Mouse (Mus musculus) thymus, postnatal 14 days (tissue): ENCODE measurements around the gene Prkag2.
A peak's percentile ranks its signal among the peaks of the same experiment; 100 is the strongest.

Experiments used
- DNase-seq: peaks from one replicate; pipeline ENCODE4 v3.0.0; 2021

Gene Prkag2

DNA sequence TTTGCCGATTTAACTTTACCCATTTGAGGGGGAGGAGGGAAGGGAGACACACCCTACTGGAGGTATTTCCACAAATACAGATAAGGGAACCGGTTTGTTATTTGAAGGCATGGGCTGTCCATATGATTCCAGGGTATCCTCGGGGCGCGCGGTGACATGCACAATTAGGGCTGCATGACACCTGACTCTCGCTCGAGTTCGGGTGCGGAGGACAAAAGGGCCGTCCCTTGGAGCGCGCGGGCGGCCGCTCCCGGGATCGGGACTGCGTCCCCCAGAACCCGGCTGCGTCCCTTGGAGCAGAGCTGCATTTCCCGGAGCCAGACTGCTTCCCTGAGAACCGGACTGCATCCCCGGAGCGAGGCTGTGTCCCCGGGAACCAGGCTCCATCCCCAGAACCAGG, 192.7 kb downstream of the Prkag2 start:
- peak; percentile 65 for DNase-seq

DNA sequence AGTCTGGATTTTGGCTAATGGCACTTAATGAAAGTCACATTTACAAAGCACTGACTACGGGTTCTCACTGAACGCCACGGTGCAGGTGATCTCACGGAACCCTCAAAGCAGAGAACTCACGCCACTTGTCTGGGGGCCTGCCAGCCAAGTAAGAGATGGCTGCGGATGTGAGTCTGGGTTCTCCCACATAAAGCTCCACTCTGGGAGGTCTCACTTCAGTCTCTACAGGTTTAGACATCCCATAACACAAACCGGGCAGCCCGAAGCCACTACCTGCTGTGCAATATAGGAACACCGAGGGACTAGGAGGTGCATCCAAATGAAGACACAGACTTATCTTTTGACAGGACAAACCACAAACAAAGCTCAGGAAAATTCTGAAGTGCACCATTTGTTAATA, 193.6 kb downstream of the Prkag2 start:
- peak; percentile 12 for DNase-seq

DNA sequence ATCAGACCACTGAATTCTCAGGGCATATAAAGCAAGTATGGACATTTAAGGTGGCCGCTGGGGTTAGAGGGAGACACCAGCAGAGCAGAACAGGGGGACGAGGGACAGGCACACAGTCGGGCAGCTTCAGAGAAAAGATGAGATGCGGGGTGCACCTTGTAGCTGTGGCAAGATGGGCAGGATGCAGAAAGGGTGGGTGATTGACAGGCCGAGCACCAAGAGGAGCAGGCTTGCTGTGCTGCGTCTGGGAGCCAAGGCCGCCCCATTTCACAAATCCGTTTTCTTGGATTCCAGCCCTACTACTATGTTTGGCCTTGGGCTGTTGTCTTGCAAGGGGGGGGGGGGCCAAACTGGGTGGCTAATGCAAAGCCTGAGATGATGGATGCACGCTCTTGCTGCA, 195.5 kb downstream of the Prkag2 start:
- DNase-seq: no peak

DNA sequence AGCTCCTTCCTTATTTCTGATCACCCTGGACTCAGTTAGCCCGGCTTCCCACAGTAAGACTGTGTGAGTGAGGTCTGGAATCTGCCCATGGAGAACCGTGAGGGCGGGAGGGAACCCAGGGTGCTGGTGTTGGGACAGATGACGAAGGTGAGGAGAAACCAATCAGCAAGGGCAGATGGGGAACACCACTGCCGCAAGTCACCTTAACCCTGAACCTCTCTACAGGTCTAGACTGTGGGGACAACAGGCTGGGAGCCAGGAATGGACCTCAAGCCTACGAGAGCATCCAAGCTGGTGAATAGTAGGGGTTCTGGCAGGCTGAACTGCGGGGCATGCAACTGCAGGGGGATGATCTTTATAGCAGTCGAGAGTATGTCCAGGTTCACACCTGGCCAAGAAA, 196.0 kb downstream of the Prkag2 start:
- no peak for DNase-seq

DNA sequence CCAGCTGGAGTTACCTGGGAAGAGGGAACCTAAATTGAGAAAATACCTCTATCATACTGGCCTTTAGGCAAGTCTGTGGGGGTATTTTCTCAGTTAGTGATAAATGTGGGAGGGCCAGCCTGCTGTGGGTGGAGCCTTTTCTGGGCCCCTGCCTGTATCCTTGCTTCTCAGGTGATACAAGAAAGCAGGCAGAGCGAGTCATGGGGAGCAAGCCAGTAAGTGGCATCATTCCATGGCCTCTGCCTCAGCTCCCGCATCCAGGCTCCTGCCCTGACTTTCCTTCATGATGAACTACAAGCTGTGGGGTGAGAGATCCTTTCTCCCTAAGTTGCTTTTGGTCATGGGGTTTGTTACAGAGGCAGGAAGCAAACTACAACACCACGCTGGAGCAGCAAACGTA, 196.4 kb downstream of the Prkag2 start:
- no peak for DNase-seq

DNA sequence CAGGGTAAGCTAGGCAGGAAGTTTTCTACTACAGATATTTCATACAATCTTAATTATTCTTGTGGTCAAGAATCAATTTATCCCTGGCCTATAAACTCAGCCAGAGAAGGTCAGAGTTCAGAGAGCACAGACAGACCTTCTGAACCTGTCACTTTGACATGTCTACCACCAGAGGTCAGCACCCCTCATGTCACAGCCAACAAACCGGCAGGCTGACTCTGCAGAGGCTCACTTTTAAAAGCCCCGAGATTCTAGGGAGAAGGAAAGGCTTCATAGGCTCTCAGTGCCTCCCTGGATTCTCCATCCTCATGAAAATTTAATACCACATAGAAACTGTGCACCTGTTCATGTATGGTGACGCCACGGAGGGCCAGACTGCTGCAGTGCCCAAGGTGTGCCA, 197.6 kb downstream of the Prkag2 start:
- DNase-seq: peak; percentile 57

DNA sequence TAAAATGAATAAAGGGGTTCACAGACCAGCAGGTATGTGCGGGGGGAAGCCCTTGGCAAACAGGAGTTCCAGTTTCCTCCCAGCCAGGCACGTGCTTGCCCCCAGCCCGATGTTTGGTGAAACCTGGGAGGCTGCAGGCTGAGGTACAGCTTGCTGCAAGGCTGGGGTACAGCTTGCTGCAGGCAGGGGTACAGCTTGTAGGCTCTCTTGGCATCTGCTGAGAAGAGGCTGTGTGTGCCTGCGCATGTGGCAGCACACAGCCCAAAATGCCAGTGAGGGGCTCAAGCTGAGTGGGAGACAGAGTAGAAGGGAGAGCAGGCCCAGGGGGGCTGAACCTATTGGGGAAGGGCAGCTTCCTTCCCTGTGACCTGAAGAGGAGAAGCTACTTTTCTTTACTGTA, 204.8 kb downstream of the Prkag2 start:
- DNase-seq: no peak

DNA sequence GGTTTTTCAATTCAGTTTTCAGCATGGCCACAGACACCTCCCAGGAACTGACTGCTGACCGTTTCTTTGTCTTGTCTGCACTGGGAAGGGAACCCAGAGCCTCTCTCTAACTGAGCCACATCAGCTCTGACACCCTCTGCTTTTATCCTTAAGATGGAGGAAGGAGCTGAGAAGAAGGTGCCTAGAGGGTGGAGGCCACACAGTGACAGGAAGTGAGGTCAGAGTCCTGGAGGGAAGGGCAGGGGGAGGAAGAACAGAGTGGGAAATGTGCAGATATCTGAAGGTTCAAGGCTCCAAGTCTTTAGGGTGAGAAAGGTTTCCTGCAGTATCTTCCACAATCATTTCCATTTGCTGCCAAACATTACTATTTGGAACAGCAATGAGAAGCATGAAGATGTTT, 205.6 kb downstream of the Prkag2 start:
- DNase-seq: peak; percentile 34

DNA sequence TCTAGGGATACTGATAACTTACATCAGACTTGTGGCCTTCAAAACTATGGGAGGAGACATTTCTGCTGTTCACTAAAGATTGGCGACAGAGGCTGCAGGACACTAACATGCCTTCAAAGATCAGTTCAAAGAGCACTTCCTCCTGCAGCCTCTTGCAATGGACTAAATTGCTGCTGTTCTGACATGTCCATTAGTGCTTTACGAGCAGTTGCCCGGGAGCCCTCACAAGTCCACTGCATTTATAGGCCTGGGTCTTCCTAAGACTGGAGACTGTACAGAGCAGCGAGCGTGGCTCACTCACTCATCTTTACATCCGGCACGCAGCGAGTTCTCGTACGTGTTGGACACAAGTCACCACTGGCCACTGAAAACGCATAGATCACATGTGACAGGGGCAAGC, 208.0 kb downstream of the Prkag2 start:
- no peak for DNase-seq

DNA sequence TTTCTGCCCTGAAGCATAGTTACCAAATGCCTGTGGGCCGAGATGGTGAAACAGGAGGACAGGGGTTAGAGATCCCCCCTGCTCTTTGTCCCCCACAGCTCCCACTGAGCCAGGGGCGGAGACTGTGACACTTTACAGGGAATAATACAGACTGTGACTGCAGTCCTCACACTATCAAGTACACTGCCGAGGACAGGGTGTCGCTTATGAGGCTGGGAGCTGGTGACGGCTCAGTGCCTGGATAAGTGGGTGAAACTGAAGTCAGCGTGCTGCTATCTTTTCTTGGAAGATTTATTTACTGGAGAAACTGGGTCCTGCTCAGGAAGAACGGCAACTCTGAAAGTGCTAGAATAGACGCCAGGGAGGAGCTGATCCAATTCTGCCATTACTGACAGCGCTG, 210.6 kb downstream of the Prkag2 start:
- no peak for DNase-seq

DNA sequence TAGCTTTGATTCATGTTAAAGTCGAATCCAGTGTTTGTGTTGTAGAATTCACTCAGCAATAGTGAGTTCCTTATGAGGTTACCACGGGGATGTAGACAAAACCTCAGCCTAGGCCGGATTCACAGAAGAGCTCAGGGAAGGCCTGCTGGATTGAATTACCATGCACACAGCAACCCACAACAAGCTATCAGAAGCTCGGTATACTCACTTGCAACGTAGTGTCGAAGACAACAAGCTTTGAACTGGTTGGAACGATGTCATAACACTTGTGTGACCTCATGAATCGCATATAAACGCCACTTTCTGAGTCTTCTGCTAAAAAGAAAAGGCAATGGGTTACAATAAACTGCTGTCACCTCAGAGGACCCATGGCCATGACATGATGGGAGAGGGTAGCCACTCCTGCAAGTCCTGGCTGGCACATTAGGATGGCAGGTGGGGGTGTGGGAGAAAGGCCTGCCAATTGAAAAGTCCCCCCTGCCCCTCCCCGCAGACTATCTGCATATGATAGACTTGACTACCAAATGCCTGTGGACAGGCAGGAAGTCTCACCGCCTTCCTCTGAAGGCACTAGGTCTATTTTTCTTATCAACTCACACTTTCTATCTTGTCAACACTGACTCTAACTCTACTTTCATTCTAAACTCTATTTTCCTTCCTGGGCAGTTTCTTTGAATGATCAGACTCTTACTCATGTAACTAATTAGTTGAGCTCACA, 211.4 kb downstream of the Prkag2 start:
- DNase-seq: no peak

DNA sequence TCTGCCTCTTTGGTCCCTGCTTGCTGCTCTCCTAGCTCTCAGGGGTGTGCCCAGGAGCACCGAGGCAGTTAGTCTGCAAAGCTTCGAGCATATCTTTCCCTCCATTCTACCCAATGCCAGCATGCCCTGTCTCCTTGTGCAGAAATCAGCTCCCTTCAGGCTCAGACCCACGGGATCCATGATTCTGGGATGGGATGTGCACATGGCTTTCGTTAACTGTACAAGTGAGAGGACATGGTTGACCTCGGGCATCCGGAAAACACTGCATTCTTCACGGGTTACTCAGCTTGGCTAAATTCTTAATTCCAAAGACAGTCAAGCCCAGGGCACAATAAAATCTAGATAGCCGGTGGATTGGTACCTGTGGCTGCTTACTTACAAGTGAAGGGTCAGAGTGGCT, 213.2 kb downstream of the Prkag2 start:
- no peak for DNase-seq

DNA sequence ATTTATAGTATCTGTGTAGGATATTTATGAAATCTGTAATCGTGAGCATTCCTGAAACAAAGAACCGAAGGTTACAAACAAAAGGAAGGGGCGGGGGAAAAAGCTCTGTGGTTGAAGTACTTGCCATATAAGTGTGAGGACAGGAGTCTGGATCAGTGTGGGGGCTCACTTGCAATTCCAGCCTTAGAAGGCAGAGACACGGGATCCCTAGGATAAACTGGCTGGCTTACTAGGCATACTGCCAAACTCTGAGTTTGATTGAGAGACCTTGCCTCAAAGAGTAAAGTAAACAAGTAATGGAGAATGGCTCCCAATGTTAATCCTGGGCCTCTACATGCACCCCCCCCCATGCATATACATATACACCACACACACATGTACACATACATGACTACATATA, 221.7 kb downstream of the Prkag2 start:
- no peak for DNase-seq

DNA sequence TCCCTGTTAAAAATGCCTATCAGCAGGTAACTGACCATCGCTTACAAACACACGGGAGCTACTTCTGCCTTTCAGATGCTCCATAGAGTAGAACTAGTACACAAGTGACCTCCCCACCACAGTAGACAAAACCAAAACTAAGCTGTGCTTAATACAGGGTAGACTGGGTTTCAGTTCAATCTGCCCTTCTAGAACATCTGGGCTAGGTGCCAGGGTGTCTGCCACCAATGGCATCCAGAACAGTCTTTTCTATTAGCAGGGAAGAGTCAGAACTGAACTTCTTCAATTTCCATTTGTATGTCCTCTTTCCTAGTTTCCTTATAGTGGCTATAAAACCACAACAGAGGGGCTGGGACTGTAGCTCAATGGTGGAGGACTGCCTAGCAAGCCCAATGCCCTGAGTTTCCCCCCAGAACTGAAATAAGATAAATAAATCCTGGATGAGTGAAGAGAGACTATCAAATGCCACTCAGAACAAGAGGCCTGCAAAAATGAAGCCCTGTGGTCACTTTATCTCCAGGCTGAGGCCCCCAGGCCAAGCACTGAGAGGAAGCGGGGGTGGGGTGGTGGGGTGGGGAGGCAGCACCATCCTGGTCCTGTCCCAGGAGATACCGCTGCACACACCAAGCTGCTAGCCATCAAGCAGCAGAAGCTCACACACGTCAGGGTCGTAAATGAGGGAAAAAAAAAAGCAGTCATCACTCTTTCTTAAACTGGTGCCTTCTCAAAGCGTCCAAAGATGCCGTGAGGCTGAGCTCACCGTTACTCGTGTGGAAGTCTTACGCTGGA, 222.4 kb downstream of the Prkag2 start:
- DNase-seq: no peak

DNA sequence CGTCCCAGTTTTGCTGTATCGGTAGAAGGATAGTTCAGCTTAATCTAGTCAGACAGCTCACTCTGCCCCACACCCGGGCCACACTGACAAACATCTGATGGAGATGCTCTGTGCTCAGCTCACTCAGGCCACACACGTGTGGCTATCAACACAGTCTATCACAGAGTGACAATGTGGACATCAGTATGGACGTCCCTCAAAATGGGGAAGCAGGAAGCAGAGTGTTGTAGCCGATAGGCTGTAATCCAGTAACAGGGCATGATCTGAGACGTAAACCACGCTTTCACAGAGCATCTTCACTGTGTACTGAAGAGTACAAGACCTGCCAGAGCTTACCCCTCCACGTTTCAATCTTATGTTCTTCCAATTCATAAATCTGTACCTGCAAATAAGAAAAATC, 223.8 kb downstream of the Prkag2 start:
- DNase-seq: no peak

DNA sequence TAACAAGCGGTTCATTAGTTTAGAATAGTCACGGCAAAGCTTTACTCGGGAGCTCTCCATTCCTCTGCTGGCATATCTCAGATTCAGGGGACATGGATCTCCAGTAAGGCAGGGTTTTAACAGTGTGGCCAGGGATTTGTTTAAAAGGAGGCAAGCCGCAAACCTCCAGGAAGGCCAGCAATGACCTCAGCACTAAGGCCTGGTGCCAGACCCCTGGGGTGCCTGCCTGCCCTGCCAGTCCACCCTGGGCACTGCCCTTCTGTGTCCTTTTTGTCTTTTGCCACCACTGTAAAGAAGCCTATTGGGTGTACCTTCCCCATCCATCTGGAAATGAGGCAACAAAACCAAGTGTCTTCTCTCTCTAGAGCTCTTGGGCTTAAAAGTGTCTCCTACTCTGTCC, 226.3 kb downstream of the Prkag2 start:
- DNase-seq: no peak

DNA sequence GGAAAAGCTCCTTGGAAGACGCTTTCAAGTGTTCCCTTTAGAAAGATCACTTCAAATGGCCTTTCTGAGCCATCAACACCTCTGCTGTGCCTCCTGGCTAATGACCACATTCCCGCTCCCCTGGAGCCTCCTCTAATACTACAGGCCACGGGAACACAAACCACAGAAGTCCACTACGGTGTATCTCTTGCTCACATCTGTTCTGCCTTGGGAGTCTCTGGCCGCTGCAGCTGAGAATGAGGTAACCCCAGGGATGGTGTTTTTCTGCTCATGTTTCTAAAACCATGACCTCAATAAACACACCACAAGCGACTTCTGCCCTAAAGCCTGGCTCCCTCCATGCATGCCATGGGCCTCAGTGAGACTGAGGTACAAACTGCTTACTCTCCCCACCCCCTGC, 227.2 kb downstream of the Prkag2 start:
- DNase-seq: no peak

DNA sequence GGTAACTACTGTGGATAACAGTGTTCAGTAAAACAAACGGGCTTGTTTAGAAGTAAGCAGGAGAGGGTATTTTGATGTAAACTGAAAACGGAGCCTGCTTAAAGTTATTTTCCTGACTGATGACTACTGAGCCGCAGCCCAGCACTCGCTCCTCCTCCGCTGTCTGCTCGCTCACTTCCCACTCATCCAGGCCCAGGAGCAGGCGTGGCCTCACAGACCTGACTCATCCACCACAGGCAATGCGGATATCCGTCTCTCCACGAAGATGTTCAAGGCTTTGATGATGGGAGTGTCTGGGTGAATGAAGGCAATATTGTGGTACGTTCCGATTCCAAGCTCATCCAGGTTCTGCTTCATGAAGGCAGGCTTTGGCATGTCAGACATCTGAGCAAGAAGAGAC, 229.2 kb downstream of the Prkag2 start:
- peak; percentile 17 for DNase-seq

DNA sequence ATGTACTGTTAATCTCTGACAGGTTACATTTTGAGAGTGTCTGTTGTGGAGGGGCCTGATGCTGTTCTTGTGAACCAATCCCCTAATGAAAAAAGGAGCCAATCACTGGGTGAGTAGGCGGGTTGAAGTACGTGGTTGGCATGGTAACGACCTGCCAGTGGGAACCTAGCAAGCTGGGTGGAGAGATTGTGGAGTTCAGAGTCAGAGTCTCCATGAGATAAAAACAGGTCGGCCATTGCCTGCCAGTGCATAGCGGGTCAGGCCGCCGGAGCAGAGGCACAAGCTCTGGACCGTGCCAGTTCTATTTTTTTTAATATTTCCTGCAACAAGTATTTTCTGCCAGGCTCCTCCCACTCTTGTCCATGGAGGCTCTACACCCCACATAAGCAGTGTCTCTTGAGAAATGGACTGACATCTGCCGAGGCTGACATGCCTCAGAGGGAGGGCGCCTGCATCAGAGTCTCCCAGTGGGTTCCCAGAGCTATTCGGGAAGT, 230.6 kb downstream of the Prkag2 start:
- no peak for DNase-seq

DNA sequence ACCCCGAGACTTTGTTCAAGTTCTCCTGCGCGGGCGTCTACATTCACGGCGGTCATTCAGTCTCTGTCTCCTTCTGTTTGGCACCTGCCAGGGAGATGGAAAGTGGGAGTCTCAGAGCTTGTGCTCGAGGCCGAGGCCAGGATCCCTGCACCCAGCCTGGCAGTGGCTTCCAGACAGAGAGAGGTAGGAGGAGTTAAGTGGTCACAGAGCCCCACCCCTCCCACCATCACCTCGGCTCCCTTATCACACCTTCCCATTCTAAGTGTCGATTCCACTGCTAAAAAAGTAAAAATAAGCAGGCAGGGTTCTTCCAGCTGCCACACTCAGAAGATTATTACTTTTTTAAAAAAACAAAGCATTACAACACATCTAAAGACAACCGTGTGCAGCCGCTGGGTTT, 236.6 kb downstream of the Prkag2 start:
- DNase-seq: no peak

DNA sequence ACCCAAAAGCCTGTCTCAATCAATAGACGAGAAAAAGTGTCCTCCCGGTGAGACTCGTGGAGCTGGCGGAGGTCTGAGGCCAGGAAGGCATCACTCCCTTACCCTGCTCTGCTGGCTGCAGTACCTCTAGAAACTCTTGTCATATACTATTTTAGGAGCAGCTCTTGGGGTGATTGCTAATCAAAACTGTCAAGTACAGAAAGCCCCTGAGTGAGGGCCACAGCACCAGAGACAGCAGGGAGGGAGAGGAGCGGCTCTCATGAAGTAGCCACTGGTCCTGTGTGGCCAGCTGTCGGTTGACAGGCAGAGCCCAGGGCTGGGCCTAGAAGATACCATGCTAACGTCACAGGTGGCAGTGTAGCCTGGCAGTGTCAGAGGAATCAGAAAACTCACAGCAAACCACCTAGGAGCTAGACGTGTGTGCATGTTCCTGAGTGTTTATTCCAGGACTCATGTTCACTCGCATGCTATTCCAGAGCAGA, 239.0 kb downstream of the Prkag2 start:
- no peak for DNase-seq

DNA sequence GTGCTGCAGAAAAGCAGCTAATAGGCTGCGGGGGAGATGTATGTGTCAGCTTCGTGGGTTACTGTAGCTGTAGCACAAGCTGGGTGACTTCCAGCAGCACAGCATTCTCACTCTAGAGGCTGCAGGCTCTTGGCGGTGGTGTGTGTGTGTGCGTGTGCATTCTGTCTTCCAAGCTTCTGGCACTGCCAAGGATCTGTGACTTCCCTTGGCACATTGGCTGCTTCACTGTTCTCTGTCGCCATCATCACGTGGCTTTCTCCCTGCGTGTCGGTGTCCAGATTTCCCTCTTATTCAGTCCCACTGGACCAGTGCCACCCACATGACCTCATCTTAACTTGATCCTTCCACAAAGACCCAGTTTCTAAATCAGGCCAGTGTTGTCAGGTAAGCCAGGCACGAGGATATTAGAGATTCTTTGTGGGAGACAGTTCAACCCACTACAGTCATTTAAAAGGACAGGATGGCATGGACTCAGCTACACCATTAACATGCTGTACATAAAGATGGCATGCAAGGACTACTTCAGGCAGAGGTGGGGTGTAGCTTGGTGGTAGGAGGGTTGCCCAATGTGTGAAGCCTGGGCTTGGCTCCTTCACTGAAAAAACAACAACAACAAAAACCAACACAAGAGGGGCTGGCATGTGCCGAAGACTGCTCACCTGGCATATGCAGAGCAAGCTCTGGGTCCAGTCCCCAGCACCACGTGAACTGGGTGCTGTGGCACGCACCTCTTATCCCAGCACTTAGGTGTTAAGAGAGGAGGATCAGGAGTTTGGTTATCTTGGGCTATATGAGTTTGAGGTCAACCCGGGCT, 239.6 kb downstream of the Prkag2 start:
- DNase-seq: no peak

DNA sequence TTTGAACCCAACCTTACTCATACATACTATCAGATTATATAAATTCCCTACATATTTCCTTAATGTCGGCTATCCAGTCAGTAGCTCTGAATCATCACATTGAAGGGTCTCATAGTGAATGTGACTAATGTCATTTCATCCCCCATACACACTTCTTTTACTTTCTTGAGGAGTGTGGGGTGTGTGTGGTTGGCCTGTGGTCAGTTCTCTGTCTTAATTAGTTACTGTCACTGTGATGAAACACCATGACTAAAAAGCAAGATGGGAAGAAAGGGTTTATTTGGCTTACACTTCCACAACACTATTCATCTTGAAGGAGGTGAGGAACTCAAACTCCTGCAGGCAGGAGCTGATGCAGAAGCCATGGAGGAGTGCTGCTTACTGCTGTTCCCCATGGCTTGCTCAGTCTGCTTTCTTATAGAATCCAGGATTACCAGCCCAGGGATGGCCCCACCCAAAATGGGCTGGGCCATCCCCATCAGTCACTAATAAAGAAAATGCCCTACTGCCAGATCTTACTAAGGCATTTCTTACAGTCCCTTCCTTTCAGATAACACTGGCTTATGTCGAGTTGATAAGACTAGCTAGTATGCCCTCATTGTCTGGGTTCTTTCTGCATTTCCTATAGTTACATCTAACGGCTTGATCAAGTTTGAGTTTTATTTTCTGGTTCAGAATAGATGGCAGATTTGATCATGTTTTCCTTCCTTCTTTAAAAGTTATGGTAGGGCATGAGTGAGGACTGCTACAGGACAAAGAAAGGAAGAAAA, 240.5 kb downstream of the Prkag2 start:
- no peak for DNase-seq
